Mouse (Mus musculus) spleen, adult 18-20 months (tissue): ENCODE data around the gene Atf7.

ENCODE experiments used
- DNase-seq, 2 experiments: peaks; one replicate each; pipeline ENCODE4 v3.0.0; 2022; ENCODE audit warnings: mixed read lengths in 2 of 2

Atf7 gene

GRCm38 (mm10) chr15:102546246-102546645, 79.0 kb downstream of the Atf7 start:
- DNase-seq, result no peak

DNA sequence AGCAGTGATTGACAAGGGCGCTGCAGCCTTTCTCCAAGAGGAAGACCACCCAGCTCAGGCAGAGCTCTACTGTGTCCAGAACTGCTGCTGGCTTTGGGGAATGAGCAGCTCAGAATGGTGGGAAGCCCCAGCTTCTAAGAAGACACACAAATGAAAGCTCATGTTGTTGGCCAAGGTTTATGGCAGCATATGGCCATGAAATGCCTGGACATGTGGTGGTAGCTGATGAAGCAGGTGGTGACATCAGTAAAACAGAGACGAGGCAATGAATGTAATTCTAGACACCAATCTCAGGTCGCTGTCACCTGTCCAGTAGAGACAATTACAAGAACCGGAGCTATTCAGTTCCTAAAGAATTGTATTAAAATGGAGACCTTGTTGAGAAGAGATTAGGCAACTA, 80.5 kb downstream of the Atf7 start:
- no peak for DNase-seq

GRCm38 (mm10) chr15:102533926-102534325, 91.3 kb downstream of the Atf7 start:
- no peak for DNase-seq

DNA sequence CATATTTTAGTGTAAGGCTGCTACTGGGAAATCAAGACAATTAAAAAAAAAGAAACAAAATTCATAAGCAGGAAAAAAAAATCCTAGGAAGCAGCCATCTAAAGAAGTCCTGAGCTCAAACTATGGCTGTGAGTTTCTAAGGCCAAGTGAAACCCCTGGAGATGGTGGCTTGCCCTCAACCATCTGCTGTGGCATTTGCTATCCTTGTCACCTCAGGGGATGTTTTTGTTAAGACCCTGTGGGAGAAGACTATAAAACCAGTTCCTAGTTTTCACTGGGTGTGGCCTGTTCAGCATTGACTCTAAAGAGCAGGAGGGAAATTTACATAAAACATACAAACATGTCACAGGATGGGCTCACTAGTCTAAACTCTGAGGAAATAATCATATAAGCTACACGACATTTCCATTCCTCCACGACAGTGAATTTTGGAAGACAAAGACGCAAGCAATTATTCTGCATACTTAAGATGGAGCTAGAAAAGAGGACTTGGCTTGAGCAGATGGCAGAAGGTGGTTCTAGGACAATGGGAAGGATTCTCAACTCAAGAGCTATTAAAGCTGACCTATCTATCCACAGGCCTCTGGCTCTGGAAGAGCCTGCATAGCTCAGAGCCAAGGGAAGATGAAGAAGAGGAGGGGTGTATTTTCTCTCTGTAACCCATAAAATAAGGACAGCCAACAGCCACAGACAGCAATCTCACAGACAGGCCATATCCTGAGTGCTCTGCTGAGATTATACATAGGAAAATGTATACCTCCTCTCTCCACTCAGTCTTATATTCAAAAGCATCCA, 93.0 kb downstream of the Atf7 start:
- no peak for DNase-seq

DNA sequence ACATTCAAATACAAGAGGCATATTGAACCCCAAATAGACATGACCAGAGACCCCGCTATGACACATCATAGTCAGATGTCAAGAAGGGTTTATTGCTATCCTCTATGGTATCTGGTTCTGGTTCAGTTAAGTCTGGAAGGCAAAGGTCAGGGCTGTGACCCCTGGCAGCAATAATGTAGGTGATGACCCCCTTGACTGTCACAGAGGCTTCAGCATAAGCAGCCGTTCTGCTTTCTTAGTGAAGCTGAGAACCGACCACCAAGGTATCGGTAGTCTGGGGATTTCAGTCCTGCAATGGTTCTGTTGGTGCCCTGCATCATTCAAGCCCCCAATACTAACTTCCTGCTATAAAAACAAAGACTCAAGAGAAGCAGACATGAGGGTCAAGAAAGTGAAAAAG, 93.7 kb downstream of the Atf7 start:
- DNase-seq, result no peak

DNA sequence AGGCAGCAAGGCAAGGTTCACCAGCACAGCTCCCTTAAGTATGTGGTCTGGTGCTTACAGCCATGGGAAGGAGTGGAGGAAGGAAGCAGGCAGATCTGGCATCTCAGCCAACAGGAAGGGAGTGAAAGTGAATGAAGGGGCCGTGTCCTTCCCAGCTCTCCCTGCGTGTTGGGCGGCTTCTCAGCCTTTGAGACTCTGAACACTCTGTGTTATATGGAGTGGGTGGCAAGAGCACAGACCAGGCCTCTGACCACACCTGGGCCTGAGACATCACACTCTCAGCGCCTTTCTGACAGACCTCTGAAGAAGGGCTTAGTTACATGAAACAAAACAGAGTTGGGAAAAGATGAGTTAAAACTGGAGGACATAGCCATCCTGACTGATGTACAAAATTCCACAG, 94.7 kb downstream of the Atf7 start:
- DNase-seq, result no peak

- DNase-seq, result no peak
Observed at GRCm38 (mm10) chr15:102528396-102528795, 96.9 kb downstream of the Atf7 start.

GRCm38 (mm10) chr15:102527936-102528335, 97.3 kb downstream of the Atf7 start:
- no peak for DNase-seq

DNA sequence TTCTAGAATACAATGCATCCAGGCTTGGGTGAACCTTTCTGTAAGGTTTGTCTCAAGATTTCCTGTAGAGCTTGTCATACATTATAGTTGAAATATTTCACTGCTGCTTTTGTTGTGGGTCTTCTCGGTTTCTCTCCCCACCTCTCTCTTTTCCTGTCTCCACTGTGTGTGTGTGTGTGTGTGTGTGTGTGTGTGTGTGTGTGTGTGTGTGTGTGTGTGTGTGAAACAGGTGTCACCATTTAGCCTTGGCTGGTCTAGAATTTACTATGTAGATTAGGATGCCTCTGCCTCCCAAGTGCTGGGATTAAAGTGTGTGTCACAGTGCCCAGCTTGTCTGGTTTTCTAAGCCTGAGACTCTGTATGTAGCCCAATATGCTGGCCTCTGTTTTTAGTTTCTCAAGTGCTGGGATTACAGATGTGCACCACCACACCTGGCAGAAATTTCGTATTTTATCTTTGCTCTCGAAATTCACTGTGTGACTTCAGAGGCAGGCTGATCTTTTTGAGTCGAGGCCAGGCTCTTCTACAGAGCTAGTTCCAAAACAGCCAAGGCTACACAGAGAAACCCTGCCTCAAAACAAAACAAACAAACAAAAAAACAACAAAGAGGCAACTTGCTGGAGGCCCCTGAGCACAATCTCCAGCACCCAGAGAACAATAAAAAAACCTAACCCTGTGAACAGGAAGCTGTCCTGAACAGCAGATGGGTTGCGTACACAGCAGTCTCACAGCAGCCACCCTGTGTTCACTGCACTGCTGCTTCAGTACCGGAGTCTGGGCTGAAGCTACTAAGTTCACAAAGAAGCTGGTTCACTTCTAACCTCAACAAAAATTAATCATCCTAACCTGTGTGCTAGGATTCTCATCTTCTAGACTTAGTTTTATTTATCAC, 98.9 kb downstream of the Atf7 start:
- DNase-seq, result no peak

DNA sequence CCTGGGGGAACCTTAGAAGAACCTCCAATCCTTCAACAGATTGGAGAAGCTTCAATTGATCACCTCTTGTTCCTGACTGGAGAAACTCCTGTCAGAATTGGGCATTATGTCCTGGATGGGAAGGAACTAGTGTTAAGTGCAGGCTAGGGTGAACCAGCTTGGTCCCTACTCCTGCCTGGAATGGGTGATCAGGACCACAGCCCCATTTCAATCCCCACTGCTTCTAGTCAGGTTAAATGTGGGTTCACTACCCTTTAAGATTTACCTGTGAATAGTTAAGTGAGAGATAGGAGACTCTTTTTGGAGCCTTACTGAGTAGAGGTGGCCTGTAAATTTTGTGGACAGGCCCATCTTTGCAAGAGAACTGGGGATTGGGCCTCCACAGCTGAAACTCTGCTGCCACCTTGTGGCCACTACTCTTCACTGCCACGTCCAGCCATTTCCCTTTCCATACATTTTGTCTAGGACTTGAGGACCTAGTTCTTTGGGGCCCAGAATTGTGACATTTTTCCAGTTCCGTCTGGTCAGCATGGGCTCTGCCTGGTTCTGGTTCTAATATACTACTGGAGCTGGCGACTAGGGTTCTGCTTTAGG, 100.3 kb downstream of the Atf7 start, which contains the start of gene Npff:
Gene Npff (minus strand): TSS at position 51 of the 594 bp plus-strand sequence.
- peak; percentile 37 to 70 for DNase-seq

GRCm38 (mm10) chr15:102521480-102521879, 103.8 kb downstream of the Atf7 start:
- DNase-seq, result no peak

DNA sequence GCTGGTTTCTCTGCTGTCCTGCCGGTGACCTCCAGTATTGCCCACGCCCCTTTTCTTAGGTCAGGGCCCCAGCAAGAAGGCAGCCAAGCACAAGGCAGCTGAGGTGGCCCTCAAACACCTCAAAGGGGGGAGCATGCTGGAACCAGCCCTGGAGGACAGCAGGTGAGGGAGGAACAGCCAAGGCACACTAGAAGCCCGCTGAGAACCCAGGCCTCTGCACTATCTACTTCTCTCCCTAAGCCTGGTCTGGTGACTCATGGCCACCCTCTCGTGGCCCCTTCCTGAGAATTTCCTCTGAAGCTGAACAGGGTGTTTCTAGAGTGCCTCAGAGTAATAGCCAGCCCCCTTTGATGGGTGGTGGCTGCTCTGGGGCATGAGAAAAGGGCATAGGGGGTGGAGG, 104.8 kb downstream of the Atf7 start:
- no peak for DNase-seq

- DNase-seq, result no peak
Observed at GRCm38 (mm10) chr15:102519211-102520141, 105.8 kb downstream of the Atf7 start.

DNA sequence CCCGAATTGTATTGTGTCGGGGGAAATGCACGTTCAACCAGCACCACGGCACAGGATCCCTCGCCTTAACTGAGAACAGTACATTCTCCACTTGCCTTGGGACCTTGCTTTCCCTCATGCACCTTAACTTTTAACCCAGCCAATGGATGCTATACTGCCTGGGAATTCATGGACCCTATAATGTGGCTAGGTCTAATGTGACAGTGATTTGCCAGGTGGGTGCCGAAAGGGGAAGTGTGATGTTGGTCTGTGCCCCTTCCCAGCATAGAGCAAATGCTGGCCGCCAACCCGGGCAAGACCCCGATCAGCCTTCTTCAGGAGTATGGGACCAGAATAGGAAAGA, 106.4 kb downstream of the Atf7 start:
- no peak for DNase-seq

DNA sequence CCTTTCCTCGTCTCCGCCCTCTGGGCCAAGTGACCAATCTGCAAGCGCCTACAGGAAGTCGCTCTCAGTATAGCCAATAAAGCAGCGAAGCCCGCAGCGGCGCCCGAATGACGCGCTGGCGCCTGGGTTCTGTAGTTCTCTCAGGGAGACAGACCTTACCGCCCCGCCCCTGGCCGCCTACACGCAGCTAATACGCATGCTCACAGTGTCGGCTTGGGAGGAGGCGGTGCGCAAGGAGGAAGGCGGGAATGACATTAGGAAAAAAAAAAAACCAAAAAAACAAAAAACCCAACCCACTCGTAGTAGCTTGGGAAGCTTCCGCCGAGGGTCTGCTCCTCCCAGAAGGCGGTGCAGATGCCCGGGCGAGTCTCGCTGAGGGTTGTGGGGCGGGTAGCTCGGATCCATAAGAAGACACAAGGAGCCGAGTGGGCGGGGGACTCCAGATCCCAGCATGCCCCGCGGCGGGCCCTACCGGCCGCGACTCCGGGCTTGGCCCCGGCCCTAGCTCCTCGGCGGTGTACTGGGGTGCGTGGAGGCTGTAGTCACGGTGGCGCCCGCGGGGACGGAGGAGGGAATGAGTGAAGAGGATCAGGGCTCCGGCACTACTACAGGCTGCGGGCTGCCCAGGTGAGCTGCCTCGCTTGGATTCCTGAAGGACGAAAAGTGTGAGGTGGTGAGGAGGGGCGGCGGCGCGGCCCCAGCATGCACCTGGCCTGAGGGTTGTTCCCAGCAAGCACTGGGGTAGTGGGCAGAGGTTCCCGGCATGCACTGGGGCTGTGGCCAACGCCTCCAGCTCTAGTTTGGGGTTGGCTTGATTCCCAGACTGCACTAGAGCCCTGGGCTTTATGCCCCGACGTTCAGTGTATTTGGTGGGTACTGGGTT, 107.0 kb downstream of the Atf7 start, which contains the start of gene Tarbp2:
Gene Tarbp2 (plus strand): TSS at position 217 of the 883 bp plus-strand sequence.
- peak; percentile 98 to 99 for DNase-seq

DNA sequence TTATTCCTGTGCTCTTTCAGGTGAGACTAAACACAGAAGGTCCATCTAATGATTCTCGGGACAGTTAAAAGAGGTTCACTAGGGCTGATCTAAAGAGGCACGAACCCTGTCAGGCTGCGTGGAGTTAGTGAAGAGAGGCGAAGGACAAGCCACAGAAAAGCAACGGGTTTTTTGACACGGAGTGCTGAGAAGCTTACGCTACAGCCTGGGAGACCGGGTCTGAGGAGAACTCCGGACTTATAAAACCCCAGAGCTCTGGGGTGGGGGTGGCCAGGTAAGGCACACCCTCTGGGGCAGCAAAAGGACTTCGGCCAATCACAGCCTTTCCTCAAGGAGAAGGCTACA, 107.7 kb downstream of the Atf7 start:
- DNase-seq, result no peak

DNA sequence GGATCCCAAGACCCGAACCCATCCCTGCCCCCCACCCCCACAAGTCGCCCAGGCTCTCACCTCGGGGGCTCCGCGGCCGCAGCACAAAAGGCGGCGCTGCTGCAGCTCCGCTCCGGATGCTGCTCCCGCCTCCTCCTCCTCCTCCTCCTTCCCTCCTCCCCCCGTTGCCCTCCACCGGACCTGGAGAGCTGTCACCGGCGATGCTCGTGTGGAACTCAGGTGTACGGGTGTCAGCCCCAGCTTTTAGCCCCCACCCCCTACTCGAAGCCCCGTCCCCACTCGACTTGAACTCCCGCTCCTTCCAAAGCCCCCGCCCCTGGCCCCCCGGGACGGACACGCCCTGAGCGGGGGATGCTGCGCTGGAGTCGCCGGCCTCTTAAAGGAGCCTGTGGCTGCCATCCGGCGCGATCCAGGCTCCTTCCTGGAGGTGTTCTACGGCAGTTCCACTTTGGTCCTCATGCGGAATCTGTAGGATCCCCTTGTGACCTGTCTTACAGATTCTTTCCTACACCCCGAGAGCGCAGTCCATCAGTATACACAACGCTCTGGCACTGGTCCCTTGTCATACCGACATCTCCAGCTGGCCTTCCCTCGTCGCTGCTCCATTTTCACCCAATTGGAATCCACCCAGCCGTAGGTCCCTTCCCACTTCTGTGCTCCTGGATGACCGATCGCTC, 108.4 kb downstream of the Atf7 start, which contains the start of gene Map3k12:
Gene Map3k12 (minus strand): TSS at position 337 of the 677 bp plus-strand sequence.
- peak; percentile 44 to 57 for DNase-seq

DNA sequence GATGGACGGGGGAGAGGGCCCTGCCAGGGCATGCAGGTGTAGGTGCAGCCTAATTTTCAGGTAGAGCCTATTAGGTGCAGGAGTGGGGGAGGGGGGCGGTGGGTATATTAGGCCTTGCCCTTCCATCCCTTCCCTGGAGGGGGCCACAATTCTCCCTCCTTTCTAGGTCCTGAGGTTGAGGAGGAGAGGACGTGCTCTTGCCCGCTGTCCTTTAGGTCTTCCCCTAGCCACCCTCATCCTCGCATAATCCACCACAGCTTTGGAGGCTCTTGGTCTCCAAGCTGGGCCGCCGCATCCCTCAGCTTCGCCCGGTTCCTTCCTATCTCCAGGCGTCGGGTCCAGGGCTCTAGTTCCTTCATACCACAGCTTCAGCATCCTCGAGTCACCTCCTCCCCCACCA, 109.0 kb downstream of the Atf7 start:
- no peak for DNase-seq

DNA sequence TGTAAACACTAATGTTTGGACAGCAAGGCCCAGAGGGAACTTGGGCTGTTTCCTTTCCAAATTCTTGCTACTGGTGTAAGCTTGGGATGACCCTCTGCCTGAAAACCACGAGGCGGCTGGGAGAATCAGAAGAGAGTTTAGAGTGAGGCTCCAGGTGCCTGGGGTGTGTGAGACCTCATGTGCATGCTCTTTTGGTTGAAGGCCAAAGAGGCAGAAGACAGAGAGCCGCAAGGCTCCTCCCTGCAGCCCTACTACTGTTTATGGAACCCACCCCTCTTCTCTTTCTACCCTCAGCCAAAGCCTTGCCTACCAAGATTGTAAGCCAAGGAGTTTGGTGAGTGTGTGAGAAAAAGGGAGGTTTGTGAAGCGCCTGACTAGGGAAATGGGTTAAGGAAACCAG, 109.5 kb downstream of the Atf7 start:
- DNase-seq, result no peak

- no peak for DNase-seq
Observed at GRCm38 (mm10) chr15:102515261-102515660, 110.0 kb downstream of the Atf7 start.

- DNase-seq, result no peak
Observed at GRCm38 (mm10) chr15:102513004-102513403, 112.3 kb downstream of the Atf7 start.
